Mouse (Mus musculus) testis, adult 2 months (tissue): ENCODE measurements at regions not wholly inside any gene's neighbourhood (a gene's known extent, or its start where the extent isn't known, plus 50 kb on each side); places are given as distances from the start of the nearest gene placed in this dataset.

Source experiments
- CTCF ChIP-seq: fragments of 200-500 bp; IDR thresholded peaks from 2 replicates; pipeline ENCODE4 v1.5.1; 2012; ENCODE audit warnings: low read depth, mild to moderate bottlenecking, inconsistent platforms, low read length, moderate library complexity; ENCODE audit not compliant: control insufficient read depth, insufficient read depth, insufficient replicate concordance
- POLR2A ChIP-seq: fragments of 200-500 bp; IDR thresholded peaks from 2 replicates; pipeline ENCODE4 v1.6.1; 2012; ENCODE audit warnings: low read depth, mild to moderate bottlenecking, inconsistent platforms, low read length, moderate library complexity; ENCODE audit not compliant: control insufficient read depth

GRCm38 (mm10) chr10:8007990-8008368, 51.9 kb upstream of the Tab2 start:
- TF ChIP-seq CTCF: no peak
- TF ChIP-seq POLR2A: no peak
